Mouse (Mus musculus): ENCODE results near the gene Akr1c13. TPM values are rescaled to one million over a fixed set of nuclear protein-coding genes. Genes with fewer than 3 reads are reported as not detected.
"Not testable (repeated sequence)": the region's sequence is repeated elsewhere in the genome, so short reads cannot be mapped to it uniquely, and the experiment has no call there.

Gene Akr1c13
- total RNA-seq, 2 experiments from 2014 or later: 0.47 to 0.51 TPM

DNA sequence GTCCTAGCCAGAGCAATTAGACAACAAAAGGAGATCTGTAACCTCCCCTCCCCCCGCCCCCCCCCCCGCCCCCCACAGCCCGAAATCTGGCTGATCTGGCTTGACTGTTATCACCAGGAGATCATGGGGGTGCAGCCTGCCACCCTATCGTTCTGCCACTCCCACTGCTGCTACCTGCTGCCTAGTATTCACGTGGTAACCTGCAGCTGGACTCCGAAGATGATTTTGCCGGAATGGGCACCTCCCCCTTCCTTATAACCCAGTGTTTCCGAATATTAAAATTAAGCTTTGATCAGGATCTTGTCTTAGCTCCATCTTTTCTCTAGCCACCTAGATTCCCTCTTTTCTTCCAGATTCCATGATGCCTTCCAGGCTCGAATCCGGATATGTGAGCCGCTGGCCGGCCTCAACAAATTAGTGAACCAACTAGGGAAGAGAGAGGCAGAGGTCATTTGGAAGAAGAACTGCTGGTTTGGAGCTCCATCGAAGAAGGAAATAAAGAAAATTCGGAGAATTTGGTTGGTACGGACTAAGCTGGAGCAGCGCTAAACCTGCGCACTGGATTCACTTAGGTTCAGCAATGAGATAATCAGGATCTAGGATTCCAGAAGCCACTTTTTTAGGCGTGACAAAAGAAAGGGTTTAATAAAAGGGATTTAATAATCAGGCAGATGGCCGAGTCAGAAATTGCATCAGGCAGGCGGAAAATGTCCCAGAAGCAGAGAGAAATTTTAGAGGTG, 20.8 kb downstream of the Akr1c13 start:
- Histone ChIP-seq H3K4me3 (no peak overlapping the region), H3K27ac (no peak overlapping the region)
- no peak for TF ChIP-seq CTCF (conservative IDR thresholded peaks at IDR 0.05)
- DNase-seq (ENCODE audit: low spot score in 2 of 2): no peak

DNA sequence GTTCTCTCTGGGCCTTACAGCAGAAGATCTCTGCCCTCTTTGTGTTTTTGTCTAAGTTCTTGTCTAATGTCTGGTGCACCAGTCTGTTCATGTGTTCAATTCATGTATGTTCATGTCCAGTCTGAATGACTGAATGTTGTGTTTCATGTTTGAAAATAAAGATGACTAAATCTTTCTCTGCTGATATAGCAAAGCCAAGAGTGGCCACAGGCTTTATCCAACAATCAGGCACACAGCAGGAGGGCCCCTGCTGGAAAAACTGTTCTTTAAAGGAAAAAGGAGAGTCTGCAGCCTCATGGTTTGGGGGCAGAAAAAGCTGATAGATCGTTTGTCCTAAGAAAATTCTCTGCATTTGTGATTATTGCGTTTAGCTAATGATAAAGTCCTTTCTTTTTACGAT, 21.4 kb downstream of the Akr1c13 start:
- no peak for TF ChIP-seq CTCF (conservative IDR thresholded peaks at IDR 0.05)
- DNase-seq (ENCODE audit: low spot score in 2 of 2): no peak
- Histone ChIP-seq H3K4me3 (no peak overlapping the region), H3K27ac (no peak overlapping the region)

DNA sequence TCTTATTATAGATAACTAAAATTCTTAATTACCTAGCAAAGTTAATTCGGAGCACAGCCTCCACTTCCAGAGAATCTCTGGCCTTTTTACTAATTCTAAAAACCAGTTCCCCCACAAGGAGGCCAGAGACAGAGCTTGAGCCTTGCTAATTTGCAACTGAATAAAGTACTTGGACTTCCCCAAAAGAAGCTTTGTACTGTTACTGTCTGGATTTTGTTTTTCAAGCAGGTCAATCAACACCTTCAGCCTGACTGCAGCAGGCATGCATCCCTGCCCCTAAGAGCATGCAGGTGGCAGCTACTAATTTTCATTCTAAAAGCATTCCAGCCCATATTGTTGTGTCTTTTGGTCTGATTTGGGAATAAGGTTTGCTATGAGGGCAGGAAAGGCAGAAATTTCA, 24.5 kb downstream of the Akr1c13 start:
- not testable (repeated sequence) for H3K27ac ChIP-seq

DNA sequence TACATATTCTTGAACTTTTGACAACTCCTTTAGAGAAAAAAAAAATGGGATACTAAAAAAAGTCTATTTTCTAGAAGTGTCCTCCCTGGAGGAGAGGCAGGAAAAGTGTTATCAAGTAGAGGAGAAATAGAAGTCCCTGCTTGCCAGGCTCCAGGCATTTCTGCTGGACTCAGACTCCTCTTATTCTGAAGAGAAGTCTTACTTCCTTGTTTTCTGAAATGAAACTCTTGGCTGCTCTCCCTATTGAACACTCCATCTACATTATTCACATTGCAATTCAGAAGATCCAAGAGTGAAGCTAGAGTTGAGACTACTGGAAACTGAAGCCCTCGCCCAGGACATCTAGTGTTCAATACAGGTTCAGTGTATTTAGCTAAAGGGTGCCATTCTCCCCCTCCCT, 37.5 kb downstream of the Akr1c13 start, which contains the start of gene Akr1c19:
Akr1c19 (plus strand) TSS at position 260 of the 400 bp plus-strand sequence.
- TF ChIP-seq CTCF (conservative IDR thresholded peaks at IDR 0.05): no peak
- Histone ChIP-seq H3K27ac (no peak within 1 kb of the TSS), H3K4me3 (no peak within 1 kb of the TSS)
- DNase-seq (ENCODE audit: low spot score in 2 of 2): no peak

More for the DNA sequence above, 24.5 kb downstream of the Akr1c13 start:
- not testable (repeated sequence) for H3K4me3 ChIP-seq; DNase-seq (ENCODE audit: low spot score in 2 of 2)

- TF ChIP-seq CTCF (conservative IDR thresholded peaks at IDR 0.05): no peak
- no peak for DNase-seq (ENCODE audit: low spot score in 2 of 2)
- Histone ChIP-seq H3K4me3 (no peak overlapping the region), H3K27ac (no peak overlapping the region)
Measured at GRCm38 (mm10) chr13:4230841-4231623, 40.1 kb downstream of the Akr1c13 start.

- H3K27ac ChIP-seq: no peak overlapping the region
- DNase-seq (ENCODE audit: low spot score in 2 of 2): no peak
- H3K4me3 ChIP-seq: no peak overlapping the region
- TF ChIP-seq CTCF (conservative IDR thresholded peaks at IDR 0.05): no peak
Measured at GRCm38 (mm10) chr13:4233135-4233534, 42.2 kb downstream of the Akr1c13 start.

- Histone ChIP-seq H3K4me3 (no peak overlapping the region), H3K27ac (no peak overlapping the region)
- no peak for TF ChIP-seq CTCF (conservative IDR thresholded peaks at IDR 0.05)
- no peak for DNase-seq (ENCODE audit: low spot score in 2 of 2)
Measured at GRCm38 (mm10) chr13:4233536-4234172, 42.7 kb downstream of the Akr1c13 start.

DNA sequence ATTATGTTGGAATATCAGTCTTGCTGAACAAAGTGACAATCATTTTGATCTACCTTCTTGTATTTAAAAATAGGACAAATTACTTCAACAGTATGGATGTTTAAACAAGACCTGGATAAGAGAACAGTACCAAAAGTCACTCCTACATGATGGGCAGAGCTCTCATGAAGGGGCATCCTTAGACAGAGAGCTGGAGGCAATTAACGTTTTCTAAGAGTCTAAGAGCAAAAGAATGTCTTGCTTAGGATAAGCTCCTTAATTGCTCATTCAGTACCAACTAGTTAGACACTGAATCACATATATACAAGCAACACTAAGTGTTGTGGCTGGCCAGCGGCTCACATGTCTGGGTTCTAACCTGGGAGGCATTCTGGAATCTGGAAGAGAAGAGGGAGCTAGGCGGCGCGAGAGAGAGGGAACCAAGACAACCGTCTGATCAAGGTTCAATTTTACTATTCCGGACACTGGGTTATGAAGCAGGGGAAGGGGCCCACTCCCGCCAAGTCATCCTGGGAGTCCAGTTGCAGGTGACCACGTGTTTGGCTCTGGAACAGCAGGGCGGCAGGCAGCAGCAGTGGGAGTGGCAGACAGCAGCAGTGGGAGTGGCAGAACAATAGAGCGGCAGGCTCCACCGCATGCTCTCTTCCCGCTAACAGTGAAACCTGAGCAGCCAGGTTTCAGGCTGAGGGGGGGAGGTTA, 54.1 kb downstream of the Akr1c13 start:
- no peak for TF ChIP-seq CTCF (conservative IDR thresholded peaks at IDR 0.05)
- Histone ChIP-seq H3K27ac (no peak overlapping the region), H3K4me3 (no peak overlapping the region; the same call in 1 of the 2 replicates)
- no peak for DNase-seq (ENCODE audit: low spot score in 2 of 2)

DNA sequence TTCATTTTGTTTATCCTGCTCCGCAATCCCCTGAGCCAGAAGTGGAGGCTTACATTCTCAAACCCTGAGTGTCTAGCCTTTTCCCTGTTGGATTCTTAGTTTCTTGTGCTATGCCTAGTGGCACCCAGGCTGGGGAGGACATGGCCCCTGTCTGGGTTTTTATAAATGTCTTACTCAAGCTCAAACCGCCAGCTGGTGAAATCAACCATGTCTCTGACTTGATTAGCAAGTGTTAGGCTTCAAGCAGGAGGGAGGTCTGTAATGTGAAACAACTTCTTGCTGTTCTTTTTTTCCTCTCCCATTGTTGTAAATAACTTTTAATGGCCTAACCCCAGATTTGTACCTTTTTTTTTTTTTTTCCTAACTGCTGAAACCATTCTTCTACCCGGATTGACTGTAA, 58.4 kb downstream of the Akr1c13 start:
- H3K27ac ChIP-seq: no peak overlapping the region
- TF ChIP-seq CTCF (conservative IDR thresholded peaks at IDR 0.05): no peak
- DNase-seq (ENCODE audit: low spot score in 2 of 2): no peak
- no peak overlapping the region for H3K4me3 ChIP-seq

Other genes with a start within 250 kb of the Akr1c13 start
- not detected for gene Ucn3, start 245.8 kb upstream of the Akr1c13 start, total RNA-seq (2021)
- 1 to 10 TPM in 1 of 2 experiments, under 1 TPM in 1; 0.88 to 1.1 TPM for gene Akr1c14, start 142.1 kb upstream of the Akr1c13 start, total RNA-seq (2021)
- gene Akr1c18, start 40.5 kb upstream of the Akr1c13 start, total RNA-seq (2021): 1 to 10 TPM; 1.8 to 2.0 TPM
- not detected for gene Akr1c19, start 37.5 kb downstream of the Akr1c13 start, total RNA-seq (2021)
- not detected for gene Akr1c12, start 88.3 kb downstream of the Akr1c13 start, total RNA-seq (2021)
- not detected for gene Akr1c6, start 243.2 kb downstream of the Akr1c13 start, total RNA-seq (2021)